Mouse (Mus musculus) heart, embryonic 13.5 days (tissue): ENCODE data around the gene Gtf2f2. TPM values are rescaled to one million over a fixed set of nuclear protein-coding genes. Genes with fewer than 3 reads are reported as not detected.

Source experiments
- polyA plus RNA-seq: library from polyadenylated mRNA; unstranded; fragments of >200 nt; fragmentation: Nextera tagmentation; extraction: Ambion mirVana; gene quantifications from 2 replicates; pipeline ENCODE4 v1.2.1, GENCODE M21; 2015

Gtf2f2 gene
- polyA plus RNA-seq, 1 experiment from 2014 or later, result 26.9 TPM

Other genes with a start within 250 kb of the Gtf2f2 start
- gene Slc25a30, start 223.8 kb downstream of the Gtf2f2 start, polyA plus RNA-seq, result 4.8 and 5.5 TPM in 2 replicates
- 849 and 910 TPM in 2 replicates for gene Tpt1, start 165.8 kb downstream of the Gtf2f2 start, polyA plus RNA-seq
- gene Kctd4, start 55.9 kb downstream of the Gtf2f2 start, polyA plus RNA-seq, result 0.18 and 0.25 TPM in 2 replicates
- gene Gpalpp1, start 99.9 kb upstream of the Gtf2f2 start, polyA plus RNA-seq, result 8.8 and 9.5 TPM in 2 replicates
- gene Nufip1, start 100.0 kb upstream of the Gtf2f2 start, polyA plus RNA-seq, result 9.7 and 10.5 TPM in 2 replicates